Mouse (Mus musculus) lung, embryonic 16.5 days (tissue): ENCODE data around the gene Il4i1. TPM values are rescaled to one million over a fixed set of nuclear protein-coding genes. Genes with fewer than 3 reads are reported as not detected.
A peak's percentile ranks its signal among the peaks of the same experiment; 100 is the strongest.

Experiments used
- ATAC-seq: fragments of 200-750 bp; cut with Nextera tagmentation; 2 replicates; pipeline ENCODE4 v1.8.0; 2017; ENCODE audit warnings: low read depth, mild to moderate bottlenecking, moderate library complexity
- H3K27ac ChIP-seq: fragments of 300-500 bp; sonication (generic); 2 replicates; pipeline ENCODE4 v1.5.1; 2014; ENCODE audit warnings: mild to moderate bottlenecking, control low read depth, low read length
- H3K27me3 ChIP-seq: fragments of 300-500 bp; sonication (generic); 2 replicates; pipeline ENCODE4 v1.6.1; 2014; ENCODE audit warnings: low read depth, low read length, mixed read lengths; ENCODE audit not compliant: control insufficient read depth, insufficient read depth
- H3K36me3 ChIP-seq: fragments of 300-500 bp; sonication (generic); 2 replicates; pipeline ENCODE4 v1.6.1; 2014; ENCODE audit warnings: low read length; ENCODE audit not compliant: control insufficient read depth, insufficient read depth
- H3K4me1 ChIP-seq: fragments of 300-500 bp; sonication (generic); replicated peaks from 2 replicates; pipeline ENCODE4 v1.6.1; 2014; ENCODE audit warnings: low read length, mixed read lengths; ENCODE audit not compliant: control insufficient read depth, insufficient read depth
- H3K4me2 ChIP-seq: fragments of 300-500 bp; sonication (generic); 2 replicates; pipeline ENCODE4 v1.6.1; 2014; ENCODE audit warnings: low read depth, low read length, control low read depth
- H3K4me3 ChIP-seq: fragments of 300-500 bp; sonication (generic); 2 replicates; pipeline ENCODE4 v1.5.1; 2014; ENCODE audit warnings: mild to moderate bottlenecking, low read length, control low read depth
- H3K9ac ChIP-seq: fragments of 300-500 bp; sonication (generic); 2 replicates; pipeline ENCODE4 v1.6.1; 2014; ENCODE audit warnings: low read length, control low read depth
- H3K9me3 ChIP-seq: fragments of 300-500 bp; sonication (generic); 2 replicates; pipeline ENCODE4 v1.6.1; 2016; ENCODE audit warnings: low read length; ENCODE audit not compliant: control insufficient read depth
- WGBS: fragments of 180-500 bp; shearing (Covaris S2); extraction: QIAGEN DNeasy Blood & Tissue Kit; methylation state at CpG from one replicate; pipeline ENCODE4 v1.1.7; 2014; 5-methylcytosine and 5-hydroxymethylcytosine counted together
- polyA plus RNA-seq: library from polyadenylated mRNA; unstranded; fragments of >200 nt; fragmentation: Nextera tagmentation; extraction: Ambion mirVana; gene quantifications from 2 replicates; pipeline ENCODE4 v1.2.1, GENCODE M21; 2015

The Il4i1 gene
- polyA plus RNA-seq, result 1.4 and 1.7 TPM in 2 replicates

- ATAC-seq, result peak; percentile 94
- peak within 1 kb of the TSS; percentile 96 for H3K9ac ChIP-seq
- H3K9me3 ChIP-seq, result no peaks in the 10 kb centered on the region
- peaks cover 7% of the 10 kb centered on the region for H3K36me3 ChIP-seq
- peak within 1 kb of the TSS; percentile 88 for H3K4me2 ChIP-seq
- no peaks in the 10 kb centered on the region for H3K27me3 ChIP-seq
- peak within 1 kb of the TSS; percentile 97 for H3K27ac ChIP-seq
- H3K4me3 ChIP-seq, result peak within 1 kb of the TSS; percentile 83
- peaks cover 29% of the 10 kb centered on the region for H3K4me1 ChIP-seq
- WGBS, result under 1% methylated on average over 54 of the region's 62 CpGs
These were observed at the start of gene Il4i1, which contains the start of gene Nup62 for GRCm38 (mm10) chr7:44815721-44816469. TSS of gene Il4i1 (plus strand) at chr7:44816387. TSS of gene Nup62 (plus strand) at chr7:44816088.

DNA sequence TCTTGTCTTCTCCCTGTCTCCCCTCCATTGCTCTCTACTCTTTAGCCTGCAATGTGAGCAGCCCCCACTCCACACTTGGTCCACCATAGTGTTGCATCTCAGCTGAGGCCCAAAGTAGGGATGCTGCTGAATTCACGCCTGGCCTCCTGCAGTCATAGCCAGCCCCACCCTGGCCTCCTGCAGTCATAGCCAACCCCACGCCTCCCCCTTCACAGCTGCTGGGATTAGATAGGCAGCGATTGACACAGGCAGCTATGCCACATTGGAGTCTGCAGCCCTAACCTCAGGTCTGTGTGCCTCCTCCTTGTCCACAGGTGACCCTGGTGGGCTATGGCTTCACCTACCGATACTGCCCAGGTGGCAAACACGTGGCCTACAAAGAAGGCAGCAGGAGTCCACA lies 48.1 kb upstream of the Il4i1 start:
- Histone ChIP-seq H3K27me3 (no peaks in the 10 kb centered on the region), H3K36me3 (peaks cover 25% of the 10 kb centered on the region), H3K9me3 (no peaks in the 10 kb centered on the region), H3K4me1 (no peaks in the 10 kb centered on the region), H3K27ac (no peak overlapping the region), H3K4me2 (no peak overlapping the region), H3K9ac (no peak overlapping the region), H3K4me3 (no peak overlapping the region)
- WGBS, result 78% methylated on average over 5 of the region's 5 CpGs
- no peak for ATAC-seq

DNA sequence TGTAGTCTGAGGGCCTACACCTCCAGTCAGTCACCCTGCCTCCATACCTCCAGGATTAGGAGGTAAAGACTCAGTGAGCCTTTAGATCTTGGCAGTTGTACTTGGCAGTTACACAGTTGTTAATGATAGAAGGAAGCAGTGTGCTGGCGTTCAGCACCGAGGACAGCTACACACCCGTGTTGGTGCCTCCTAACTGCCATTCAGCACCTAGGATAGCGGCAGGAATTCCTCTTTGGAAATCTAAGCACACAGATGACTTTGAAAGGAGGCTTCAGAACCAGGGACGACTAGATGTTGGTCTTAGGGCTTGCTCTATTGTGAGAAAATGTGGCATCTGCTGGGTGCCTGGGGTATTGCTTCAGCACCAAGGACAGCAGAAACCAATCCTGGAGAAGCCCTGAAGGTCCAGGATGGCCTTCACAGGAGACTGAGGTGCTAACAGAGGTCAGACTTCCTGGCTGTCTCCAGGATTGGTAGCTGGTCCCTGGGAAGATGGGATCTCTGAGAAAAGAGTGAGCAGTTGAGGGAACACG lies 46.1 kb upstream of the Il4i1 start:
- WGBS, result 15% methylated on average over 6 of the region's 6 CpGs
- H3K4me2 ChIP-seq, result no peak overlapping the region
- no peak overlapping the region for H3K9ac ChIP-seq
- peak; percentile 43; the same call in 1 of the 2 replicates for ATAC-seq
- no peak overlapping the region for H3K4me3 ChIP-seq
- no peaks in the 10 kb centered on the region for H3K4me1 ChIP-seq
- H3K27ac ChIP-seq, result no peak overlapping the region
- H3K36me3 ChIP-seq, result peaks cover 33% of the 10 kb centered on the region
- H3K9me3 ChIP-seq, result no peaks in the 10 kb centered on the region
- H3K27me3 ChIP-seq, result no peaks in the 10 kb centered on the region

- H3K27me3 ChIP-seq, result no peaks in the 10 kb centered on the region
- no peaks in the 10 kb centered on the region for H3K9me3 ChIP-seq
- H3K9ac ChIP-seq, result no peak overlapping the region
- no peak overlapping the region for H3K4me3 ChIP-seq
- 80% methylated on average over 8 of the region's 8 CpGs for WGBS
- no peak for ATAC-seq
- H3K36me3 ChIP-seq, result peaks cover 26% of the 10 kb centered on the region
- no peak overlapping the region for H3K4me2 ChIP-seq
- no peaks in the 10 kb centered on the region for H3K4me1 ChIP-seq
- H3K27ac ChIP-seq, result no peak overlapping the region
These were observed 43.5 kb upstream of the Il4i1 start for GRCm38 (mm10) chr7:44772591-44773204.

GRCm38 (mm10) chr7:44776849-44777498 lies 39.2 kb upstream of the Il4i1 start:
- H3K9me3 ChIP-seq, result no peaks in the 10 kb centered on the region
- H3K9ac ChIP-seq, result no peak overlapping the region
- H3K4me3 ChIP-seq, result no peak overlapping the region
- H3K4me1 ChIP-seq, result no peaks in the 10 kb centered on the region
- 80% methylated on average over 9 of the region's 9 CpGs for WGBS
- peaks cover 13% of the 10 kb centered on the region for H3K36me3 ChIP-seq
- no peak for ATAC-seq
- H3K27me3 ChIP-seq, result no peaks in the 10 kb centered on the region
- H3K27ac ChIP-seq, result no peak overlapping the region
- no peak overlapping the region for H3K4me2 ChIP-seq

- Histone ChIP-seq H3K4me3 (no peak overlapping the region), H3K27me3 (no peaks in the 10 kb centered on the region), H3K36me3 (peaks cover 3% of the 10 kb centered on the region; the same call in 1 of the 2 replicates), H3K9ac (no peak overlapping the region), H3K9me3 (no peaks in the 10 kb centered on the region), H3K4me1 (no peaks in the 10 kb centered on the region), H3K27ac (no peak overlapping the region), H3K4me2 (no peak overlapping the region)
- 75% methylated on average over 8 of the region's 8 CpGs for whole genome bisulfite sequencing
- ATAC-seq, result no peak
These were observed 36.1 kb upstream of the Il4i1 start for GRCm38 (mm10) chr7:44780101-44780500.

GRCm38 (mm10) chr7:44789531-44789930 lies 26.7 kb upstream of the Il4i1 start:
- Histone ChIP-seq H3K27ac (no peak overlapping the region), H3K36me3 (no peaks in the 10 kb centered on the region), H3K4me3 (no peak overlapping the region), H3K4me2 (no peak overlapping the region), H3K9ac (no peak overlapping the region), H3K9me3 (no peaks in the 10 kb centered on the region; the same call in 1 of the 2 replicates), H3K4me1 (no peaks in the 10 kb centered on the region), H3K27me3 (no peaks in the 10 kb centered on the region)
- WGBS, result 64% methylated on average over 3 of the region's 3 CpGs
- ATAC-seq, result no peak

DNA sequence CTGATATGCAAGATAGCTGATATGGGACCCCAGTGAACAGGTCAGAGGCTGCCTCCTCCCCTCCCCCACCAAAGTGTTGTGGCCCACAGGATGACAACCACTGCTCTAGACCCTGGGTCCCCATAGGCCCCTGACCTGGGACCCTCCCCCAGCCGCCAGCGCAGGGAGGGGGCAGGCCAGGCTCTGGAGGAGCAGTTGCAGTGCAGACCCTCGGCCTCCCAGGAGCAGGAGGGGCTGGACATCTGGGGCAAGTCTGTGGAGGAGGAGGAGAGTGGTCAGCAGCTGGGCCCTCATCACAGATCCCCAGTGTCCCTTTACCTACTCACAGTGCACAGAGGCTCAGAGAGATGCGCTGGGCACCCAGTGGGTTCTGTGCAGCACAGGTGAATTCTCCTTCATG lies 26.1 kb upstream of the Il4i1 start:
- Histone ChIP-seq H3K4me3 (no peak overlapping the region), H3K4me1 (no peaks in the 10 kb centered on the region), H3K9ac (no peak overlapping the region), H3K27me3 (no peaks in the 10 kb centered on the region), H3K9me3 (no peaks in the 10 kb centered on the region; the same call in 1 of the 2 replicates), H3K4me2 (no peak overlapping the region), H3K36me3 (no peaks in the 10 kb centered on the region), H3K27ac (no peak overlapping the region)
- no peak for ATAC-seq
- WGBS, result 56% methylated on average over 4 of the region's 4 CpGs

GRCm38 (mm10) chr7:44792781-44793180 lies 23.4 kb upstream of the Il4i1 start:
- H3K9me3 ChIP-seq, result no peaks in the 10 kb centered on the region; the same call in 1 of the 2 replicates

More at GRCm38 (mm10) chr7:44792781-44793180, 23.4 kb upstream of the Il4i1 start:
- H3K4me1 ChIP-seq, result no peaks in the 10 kb centered on the region
- WGBS, result 76% methylated on average over 6 of the region's 6 CpGs
- H3K9ac ChIP-seq, result no peak overlapping the region
- H3K4me3 ChIP-seq, result no peak overlapping the region
- no peaks in the 10 kb centered on the region for H3K36me3 ChIP-seq
- no peaks in the 10 kb centered on the region for H3K27me3 ChIP-seq
- no peak for ATAC-seq
- no peak overlapping the region for H3K4me2 ChIP-seq
- no peak overlapping the region for H3K27ac ChIP-seq
